Mouse (Mus musculus) G1E (cell line): ENCODE measurements around the gene Nup160.

ENCODE experiments used
- CTCF ChIP-seq: IDR thresholded peaks from 2 replicates; pipeline ENCODE4 v1.5.1; 2012; ENCODE audit warnings: low read depth, low read length, inconsistent platforms, mixed read lengths
- GATA1 ChIP-seq: IDR thresholded peaks from 2 replicates; pipeline ENCODE4 v1.6.1; 2012; ENCODE audit warnings: borderline replicate concordance, low read length, inconsistent platforms, mixed read lengths
- POLR2AphosphoS5 ChIP-seq: IDR thresholded peaks from 2 replicates; pipeline ENCODE4 v1.6.1; 2012; ENCODE audit warnings: low read depth, low read length, inconsistent platforms; ENCODE audit not compliant: insufficient replicate concordance

- no peak for TF ChIP-seq CTCF
- no peak for TF ChIP-seq GATA1
- TF ChIP-seq POLR2AphosphoS5 = no peak
These were observed 27.6 kb upstream of the Nup160 start for GRCm38 (mm10) chr2:90649405-90649804.
